Mouse (Mus musculus): ENCODE measurements around the gene Smarcc2.

- TF ChIP-seq CTCF (IDR thresholded peaks at IDR 0.05; ENCODE audit: control insufficient read depth, insufficient read depth, low read length) (no peak), POLR2A (IDR thresholded peaks at IDR 0.05; ENCODE audit: borderline replicate concordance, control insufficient read depth, low read depth, low read length) (no peak)
Measured at GRCm38 (mm10) chr10:128511189-128511588, 52.1 kb downstream of the Smarcc2 start.

All from bone marrow, adult 2 months (tissue).